Comparison of ENCODE assay signal across 16 mouse cellular contexts in genomic region chr15:98622199-98622598, GRCm38 (mm10). TPM values are rescaled to one million over a fixed set of nuclear protein-coding genes. Genes with fewer than 3 reads are reported as not detected.
DNase-seq lines count a peak whose midpoint lies in the region; ATAC-seq lines count a peak whose summit lies in the region.
"Had no signal": no experiment of that assay in that cellular context is flagged by ENCODE, and none has a peak within 500 bp of the region (broad histone marks: within the 10 kb centered on the region; RNA-seq: fewer than 3 reads in every experiment).

No protein-coding gene starts in this region.

- 0 out of 2 replicates have a peak overlapping the region, but pooled peaks have one; percentile 2 for H3K4me2 ChIP-seq in heart, embryonic 15.5 days
- no peak overlapping the region for H3K4me2 ChIP-seq in intestine, embryonic 16.5 days (ENCODE audit: low read depth, low read length)
- H3K4me2 ChIP-seq: liver, embryonic 11.5 days; lung, embryonic 15.5 days had no signal

- intact Hi-C loops in heart, postnatal 10 days (cut with DNase I) = no loop called here

- no peak for DNase-seq in heart, postnatal 10 days
- DNase-seq in testis, postnatal 14 days (ENCODE audit: low spot score) = peak; percentile 50
- no peak for DNase-seq in testis, postnatal 10 days (ENCODE audit: low spot score)
- peak; percentile 50 to 58 for DNase-seq in kidney, postnatal 36 days
- DNase-seq in right cerebral cortex, adult 2 months (ENCODE audit: low spot score in 2 of 2) = no peak
- DNase-seq: adrenal gland, postnatal 10 days; cerebellum, adult 8-10 months; heart, adult 18-20 months had no signal

- 0 out of 2 replicates have a peak, but pooled peaks cover 7% of the 10 kb centered on the region for H3K27me3 ChIP-seq in heart, embryonic 15.5 days
- H3K27me3 ChIP-seq in intestine, embryonic 16.5 days (replicated peaks; ENCODE audit: control insufficient read depth, insufficient read depth, low read length) = no peaks in the 10 kb centered on the region

- H3K4me3 ChIP-seq in heart, embryonic 15.5 days = no peak overlapping the region
- H3K4me3 ChIP-seq in intestine, embryonic 16.5 days (ENCODE audit: low read length) = no peak overlapping the region
- H3K4me3 ChIP-seq: lung, embryonic 15.5 days had no signal

- H3K27ac ChIP-seq in heart, embryonic 15.5 days = no peak overlapping the region
- no peak overlapping the region for H3K27ac ChIP-seq in intestine, embryonic 16.5 days (ENCODE audit: low read length)
- H3K27ac ChIP-seq: lung, embryonic 15.5 days had no signal

- H3K9ac ChIP-seq in heart, embryonic 15.5 days = no peak overlapping the region
- H3K9ac ChIP-seq in intestine, embryonic 16.5 days (ENCODE audit: low read depth, low read length) = no peak overlapping the region
- H3K9ac ChIP-seq: lung, embryonic 15.5 days had no signal

- H3K4me1 ChIP-seq in heart, embryonic 15.5 days (replicated peaks) = peaks cover 14% of the 10 kb centered on the region
- H3K4me1 ChIP-seq in intestine, embryonic 16.5 days (ENCODE audit: control insufficient read depth, insufficient read depth, low read length) = peaks cover 14% of the 10 kb centered on the region; the same call in 1 of the 2 replicates
- H3K4me1 ChIP-seq: lung, embryonic 15.5 days had no signal

- no peaks in the 10 kb centered on the region for H3K36me3 ChIP-seq in heart, embryonic 15.5 days
- H3K36me3 ChIP-seq in intestine, embryonic 16.5 days (ENCODE audit: control insufficient read depth, insufficient read depth, low read length) = no peaks in the 10 kb centered on the region
- H3K36me3 ChIP-seq: lung, embryonic 15.5 days had no signal

- ATAC-seq in heart, embryonic 15.5 days (replicated peaks; ENCODE audit: insufficient number of reproducible peaks, insufficient read depth, low FRiP score, low read depth) = no peak
- no peak for ATAC-seq in intestine, embryonic 16.5 days
- ATAC-seq: intestine, postnatal 0 days had no signal

- WGBS in heart, embryonic 15.5 days = 22% methylated on average over 7 of the region's 7 CpGs
- 11% methylated on average over 7 of the region's 7 CpGs for WGBS in intestine, embryonic 16.5 days

- H3K9me3 ChIP-seq in heart, embryonic 15.5 days (replicated peaks) = no peaks in the 10 kb centered on the region
- H3K9me3 ChIP-seq in intestine, embryonic 16.5 days (ENCODE audit: control insufficient read depth, low read length) = no peaks in the 10 kb centered on the region
- H3K9me3 ChIP-seq: lung, embryonic 15.5 days had no signal

RNA-seq across cellular contexts. Expression of gene Cacnb3, which starts 8.4 kb away (rescaled TPM):
- polyA plus RNA-seq in heart, embryonic 15.5 days (2015; fragmentation: Nextera tagmentation; extraction: Ambion mirVana) = 8.7 and 12.8 TPM in 2 replicates
- 10 to 100 TPM; 13.6 to 14.0 TPM for total RNA-seq in heart, postnatal 10 days (2021)
- polyA plus RNA-seq in intestine, embryonic 16.5 days (2015; fragmentation: Nextera tagmentation; extraction: Ambion mirVana) = 20.3 and 22.8 TPM in 2 replicates
- total RNA-seq: hematopoietic stem cell, adult 5-6 weeks had no signal

RNA-seq across cellular contexts. Expression of gene Adcy6, which starts 12.3 kb away (rescaled TPM):
- 36.5 and 43.0 TPM in 2 replicates for polyA plus RNA-seq in heart, embryonic 15.5 days (2015; fragmentation: Nextera tagmentation; extraction: Ambion mirVana)
- 100 to 1,000 TPM; 187 to 200 TPM for total RNA-seq in heart, postnatal 10 days (2021)
- 17.1 and 18.8 TPM in 2 replicates for polyA plus RNA-seq in intestine, embryonic 16.5 days (2015; fragmentation: Nextera tagmentation; extraction: Ambion mirVana)

RNA-seq across cellular contexts. Expression of gene Ddx23, which starts 40.5 kb away (rescaled TPM):
- 16.1 and 17.8 TPM in 2 replicates for polyA plus RNA-seq in heart, embryonic 15.5 days (2015; fragmentation: Nextera tagmentation; extraction: Ambion mirVana)
- 10 to 100 TPM; 55.2 to 57.2 TPM for total RNA-seq in heart, postnatal 10 days (2021)
- 15.6 and 17.6 TPM in 2 replicates for polyA plus RNA-seq in intestine, embryonic 16.5 days (2015; fragmentation: Nextera tagmentation; extraction: Ambion mirVana)

RNA-seq across cellular contexts. Expression of gene 4930415O20Rik, which starts 51.4 kb away (rescaled TPM):
- polyA plus RNA-seq in heart, embryonic 15.5 days (2015; fragmentation: Nextera tagmentation; extraction: Ambion mirVana) = 0.40 and 0.74 TPM in 2 replicates
- under 1 TPM in 1 of 2 experiments, not detected in 1; 0.53 TPM for total RNA-seq in heart, postnatal 10 days (2021)
- 0.43 TPM in 1 of 2 replicates, not detected in the other for polyA plus RNA-seq in intestine, embryonic 16.5 days (2015; fragmentation: Nextera tagmentation; extraction: Ambion mirVana)
- total RNA-seq: hematopoietic stem cell, adult 5-6 weeks; layer of hippocampus, postnatal 10 days; left cerebral cortex, postnatal 25 days had no signal
- polyA plus RNA-seq: intestine, postnatal 0 days; lung, embryonic 15.5 days had no signal

RNA-seq across cellular contexts. Expression of gene Ccnt1, which starts 51.5 kb away (rescaled TPM):
- 33.2 and 38.0 TPM in 2 replicates for polyA plus RNA-seq in heart, embryonic 15.5 days (2015; fragmentation: Nextera tagmentation; extraction: Ambion mirVana)
- total RNA-seq in heart, postnatal 10 days (2021) = 10 to 100 TPM; 34.5 to 40.0 TPM
- polyA plus RNA-seq in intestine, embryonic 16.5 days (2015; fragmentation: Nextera tagmentation; extraction: Ambion mirVana) = 41.2 and 43.7 TPM in 2 replicates

Comparison
In these comparisons a context has a peak if more than half of its experiments do, and no peak if none do; other contexts are left out.
1. DNase-seq: peak in testis, postnatal 14 days (single experiment) and kidney, postnatal 36 days (2 of 2); none in heart, postnatal 10 days (0 of 2), testis, postnatal 10 days (single experiment) and right cerebral cortex, adult 2 months (0 of 2).